Mouse (Mus musculus) left cerebral cortex, postnatal 4 days (tissue): ENCODE results near the gene Spaca6. TPM values are rescaled to one million over a fixed set of nuclear protein-coding genes. Genes with fewer than 3 reads are reported as not detected.
A peak's percentile ranks its signal among the peaks of the same experiment; 100 is the strongest.

Experiments used
- DNase-seq: peaks from one replicate; pipeline ENCODE4 v3.0.0-alpha.2; 2022
- intact Hi-C: fragments of 180-260 bp; cut with DNase I; formaldehyde crosslinking; loops from one replicate; pipeline ENCODE4 v1.15.1; 2025
- total RNA-seq, 2 experiments: library from RNA; stranded (reverse); gene quantifications; 2 replicates each; pipeline ENCODE4 v1.2.3; 2021

Spaca6 gene
- 10 to 100 TPM; 87.5 to 99.7 TPM for total RNA-seq

DNA sequence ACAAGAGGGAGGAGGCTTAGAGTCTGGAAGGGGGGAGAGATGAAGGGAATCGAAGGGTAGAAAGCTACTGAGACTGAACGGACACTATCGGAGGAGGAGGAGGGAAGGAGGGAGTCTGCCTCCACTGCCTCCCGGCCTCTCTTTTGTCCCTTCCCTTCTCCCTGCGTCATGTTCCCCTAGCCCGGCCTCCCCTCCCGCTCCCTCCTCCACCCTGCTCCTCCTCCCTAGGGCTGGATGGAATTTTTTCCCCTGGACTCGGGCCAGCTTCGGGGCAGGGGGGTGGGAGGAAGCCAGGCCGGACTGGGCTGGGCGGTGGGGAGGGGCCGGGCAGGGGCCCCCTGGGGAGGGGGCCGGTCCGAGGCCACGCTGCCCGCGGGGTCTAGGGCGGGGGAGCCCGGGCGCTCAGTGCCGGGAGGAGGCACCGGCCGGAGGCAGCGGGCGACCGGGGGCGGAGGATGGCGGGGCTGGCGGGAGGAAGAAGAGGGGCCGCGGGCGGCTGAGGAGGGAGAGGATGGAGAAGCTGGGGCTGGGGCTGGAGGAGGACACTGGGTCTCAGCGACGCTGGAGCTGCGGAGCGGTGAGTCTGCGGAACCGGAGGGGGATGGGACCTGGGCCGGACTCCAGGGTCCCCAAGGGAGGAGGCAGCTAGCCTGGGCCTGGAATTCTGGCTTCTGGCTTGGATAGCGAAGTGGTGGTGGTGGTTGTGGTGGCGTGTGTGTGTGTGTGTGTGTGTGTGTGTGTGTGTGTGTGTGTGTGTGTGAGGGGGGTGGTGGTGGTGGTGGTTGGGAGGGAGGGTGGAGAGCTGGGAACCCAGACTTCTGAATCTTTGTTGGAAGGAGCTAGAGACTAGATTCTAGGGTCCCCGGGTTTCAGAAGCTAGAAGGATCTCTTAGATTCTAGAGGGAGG is at the start of gene Spaca6:
Spaca6 (plus strand) TSS at position 408 of the 907 bp plus-strand sequence.
- DNase-seq = peak; percentile 96
- intact Hi-C loops = no loop called here

DNA sequence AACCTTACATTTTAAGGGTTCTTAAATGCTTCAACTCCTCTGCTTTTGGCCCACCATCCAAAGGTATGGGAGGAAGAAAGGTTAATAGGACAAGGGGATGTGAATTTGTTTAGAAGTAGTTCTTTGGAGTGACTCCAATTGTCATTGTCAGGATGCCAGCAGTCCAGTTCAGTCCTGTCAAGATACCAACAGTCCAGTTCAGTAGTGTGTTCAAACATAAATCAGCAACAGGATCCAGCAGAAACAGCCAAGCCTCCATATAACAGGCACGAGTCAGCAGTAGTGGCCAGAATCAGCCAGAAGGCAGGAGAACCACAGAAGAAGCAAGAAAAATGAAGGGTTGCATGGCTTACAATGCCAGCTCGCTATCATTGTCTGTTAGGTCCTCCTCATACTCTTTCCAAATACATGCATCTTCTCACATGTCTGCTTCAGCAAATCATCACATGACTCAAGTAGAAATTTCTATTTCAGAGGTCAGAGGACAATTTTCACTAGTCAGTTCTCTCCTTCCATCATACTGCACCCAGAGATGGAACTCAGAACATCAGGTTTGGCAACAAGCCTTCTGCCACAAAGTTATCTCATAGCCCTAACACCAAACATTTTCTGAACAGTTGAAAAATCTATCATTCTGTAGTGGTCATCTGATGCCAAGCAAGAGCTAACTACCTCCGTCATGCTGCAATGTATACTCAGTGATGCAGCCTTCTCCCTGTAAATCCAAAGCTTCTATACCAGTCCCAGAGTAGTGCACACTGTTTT is 35.9 kb upstream of the Spaca6 start:
- intact Hi-C loops = no loop called here
- no peak for DNase-seq

DNA sequence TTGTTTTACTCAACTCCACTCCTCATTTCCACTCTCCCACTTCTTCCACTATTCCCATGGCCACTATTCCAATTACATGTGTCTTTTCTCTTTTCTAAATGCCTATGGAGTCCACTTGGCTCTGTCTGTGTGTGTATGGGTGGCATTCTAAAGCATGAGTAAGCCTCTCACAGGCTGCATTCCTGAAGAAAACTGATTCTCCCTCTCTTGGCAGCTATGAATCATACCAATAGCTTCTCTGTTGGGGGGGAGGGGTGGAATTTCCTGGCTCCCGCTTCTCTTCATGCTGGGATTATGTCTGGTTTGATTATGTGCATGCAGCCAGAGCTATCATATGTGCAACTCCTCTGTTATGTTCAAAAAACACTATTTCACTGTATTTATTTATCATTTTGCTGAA is 34.4 kb upstream of the Spaca6 start:
- DNase-seq = peak; percentile 46
- intact Hi-C loops = no loop called here

DNA sequence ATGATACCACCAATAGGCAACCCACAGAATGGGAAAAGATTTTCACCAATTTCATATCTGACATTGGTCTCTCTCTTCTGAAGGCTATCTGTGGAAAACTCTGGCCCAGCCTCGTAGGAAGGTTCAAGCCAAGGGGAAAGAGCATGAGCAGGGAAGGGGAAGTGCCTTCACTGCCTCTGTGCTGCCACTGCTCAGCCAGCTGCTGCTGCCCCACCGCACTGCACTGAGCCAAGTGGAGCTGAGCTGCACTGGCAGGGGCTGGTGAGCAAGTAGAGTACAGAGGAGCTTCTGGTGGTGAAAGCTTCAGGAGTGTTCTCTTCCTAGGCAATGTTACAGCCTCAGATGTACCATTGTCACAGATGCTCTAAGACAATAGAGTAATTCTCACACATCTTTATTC is 31.4 kb upstream of the Spaca6 start:
- no peak for DNase-seq
- intact Hi-C loops = no loop called here

DNA sequence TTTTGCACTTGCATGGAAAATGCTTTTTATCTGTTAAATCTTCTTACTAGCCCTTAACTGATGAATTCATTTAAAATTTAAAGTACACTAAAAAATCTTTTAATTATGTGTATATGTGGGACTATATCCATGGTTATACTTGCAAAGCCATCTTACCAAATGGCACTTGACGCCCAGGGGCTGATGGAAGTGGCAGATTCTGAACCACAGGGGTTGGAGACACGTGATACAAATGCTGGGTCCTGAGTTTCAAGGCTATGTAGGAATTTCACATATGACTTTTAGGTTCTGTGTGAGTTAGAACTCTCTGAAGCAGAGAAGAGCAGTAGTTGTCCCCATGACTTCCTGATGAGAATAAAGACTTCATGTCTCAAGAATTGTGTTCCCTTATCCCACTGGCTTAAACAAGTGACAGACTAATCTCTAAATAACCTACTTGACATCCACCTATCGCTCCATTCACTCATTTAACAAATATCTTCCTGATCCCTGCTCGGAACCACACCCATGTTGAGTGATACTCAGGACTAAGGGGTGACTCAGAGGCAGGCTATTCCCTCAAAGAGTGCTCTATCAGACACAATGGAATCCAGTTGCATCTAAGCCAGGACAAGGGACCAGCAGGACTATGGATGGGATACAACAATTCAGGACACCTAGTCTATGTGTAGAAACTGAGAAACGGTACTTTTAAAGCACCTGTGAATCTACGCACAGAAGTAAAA is 3.2 kb upstream of the Spaca6 start:
- DNase-seq = no peak
- intact Hi-C loops = no loop called here

DNA sequence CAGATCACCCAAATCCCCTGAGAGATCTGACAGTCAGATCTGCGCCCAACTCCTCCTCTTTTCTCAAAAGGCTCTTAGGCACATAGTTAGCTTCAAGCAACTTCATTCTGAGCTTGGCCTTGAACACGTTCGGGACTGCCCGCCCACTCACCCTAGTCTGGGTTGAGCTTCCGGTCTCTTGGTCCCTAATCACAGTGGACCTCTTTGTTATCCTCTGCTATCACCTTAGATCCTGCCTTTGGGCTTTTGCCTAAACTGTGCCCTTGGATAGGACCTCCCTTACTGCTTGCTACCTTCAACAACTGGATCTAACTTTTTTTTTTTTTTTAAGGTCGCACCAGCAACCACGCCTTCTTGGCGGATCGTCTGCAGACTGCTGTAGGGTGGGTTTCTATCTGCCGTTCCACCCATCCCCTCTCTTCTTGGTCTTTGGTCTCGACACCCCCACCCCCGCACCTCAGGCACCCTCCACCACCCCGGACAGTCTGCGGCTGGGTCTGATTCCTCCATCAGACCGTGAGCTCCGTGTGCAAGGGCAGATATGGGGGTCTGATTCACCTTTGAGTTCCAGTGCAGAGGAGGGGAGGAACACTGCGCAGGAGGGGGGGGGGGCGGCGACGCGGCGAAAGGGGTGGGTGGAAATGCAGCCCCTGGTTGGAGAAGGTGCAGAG is 902 bp upstream of the Spaca6 start:
- intact Hi-C loops = no loop called here
- DNase-seq = peak; percentile 36

DNA sequence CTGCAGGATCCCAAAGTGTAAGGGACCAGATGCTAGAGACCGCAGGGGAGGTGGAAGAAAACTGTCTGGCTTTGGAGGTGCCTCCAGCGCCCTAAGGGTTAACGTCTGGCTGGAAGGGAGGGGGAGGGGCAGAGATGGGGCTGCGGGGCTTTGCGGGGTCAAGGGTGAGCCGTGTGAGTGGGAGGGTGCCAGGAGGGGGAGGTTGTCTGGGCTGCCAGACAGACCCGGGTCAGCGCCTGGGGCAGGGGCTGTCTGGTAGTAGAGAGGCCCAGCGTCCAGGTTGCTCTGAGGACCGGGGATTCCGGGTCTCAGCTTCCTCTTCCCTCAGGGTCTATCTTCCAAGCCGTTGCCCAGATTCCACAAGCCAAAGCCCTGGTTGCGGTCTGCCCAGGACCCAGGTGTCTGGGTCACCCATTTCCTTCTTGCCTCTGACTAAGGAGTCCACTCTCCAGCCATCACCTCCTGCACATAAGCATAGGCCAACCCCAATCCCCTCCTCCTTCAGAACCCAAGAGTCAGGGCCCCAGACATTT is 766 bp downstream of the Spaca6 start:
- peak; percentile 82 for DNase-seq
- intact Hi-C loops = no loop called here

DNA sequence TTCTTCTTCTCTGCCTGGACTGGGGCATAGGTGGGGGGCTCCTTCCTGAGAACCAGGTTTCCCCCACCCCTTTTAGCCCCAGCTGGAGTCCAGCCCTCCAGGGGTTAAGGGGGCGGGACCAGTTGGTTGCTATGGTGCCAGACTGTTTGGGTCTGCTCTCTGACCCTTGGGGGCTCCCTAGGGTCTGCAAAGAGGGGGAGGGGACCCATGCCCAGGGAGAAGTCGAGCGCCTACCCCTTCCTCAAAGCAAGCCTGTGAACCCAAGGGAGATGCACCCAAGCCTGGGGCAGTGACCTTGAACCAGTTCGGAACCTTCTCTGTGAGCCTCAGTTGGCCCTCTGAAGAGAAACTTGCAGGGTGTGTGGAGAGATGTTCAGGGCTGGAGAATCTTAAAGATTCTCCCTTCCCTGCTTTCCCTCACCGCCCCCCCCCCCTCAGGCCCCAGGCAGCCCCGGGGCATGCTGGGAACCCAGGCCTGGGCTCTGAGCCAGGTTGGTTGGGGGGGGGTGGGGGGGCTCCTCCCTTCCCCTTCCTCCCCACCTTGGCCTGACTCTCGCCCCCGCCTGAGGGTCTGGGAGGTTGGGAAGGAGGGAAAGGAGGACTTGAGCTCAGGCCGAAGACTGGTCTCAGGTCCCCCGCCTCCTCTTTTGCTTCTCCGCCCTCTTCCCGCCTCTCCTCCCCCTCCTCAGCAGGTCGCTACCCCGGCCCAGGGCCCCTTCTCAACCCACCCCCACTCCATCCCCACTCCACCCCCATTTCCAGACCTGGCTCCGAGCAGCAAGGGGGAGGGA is 1.4 kb downstream of the Spaca6 start:
- intact Hi-C loops = no loop called here
- DNase-seq = peak; percentile 80

DNA sequence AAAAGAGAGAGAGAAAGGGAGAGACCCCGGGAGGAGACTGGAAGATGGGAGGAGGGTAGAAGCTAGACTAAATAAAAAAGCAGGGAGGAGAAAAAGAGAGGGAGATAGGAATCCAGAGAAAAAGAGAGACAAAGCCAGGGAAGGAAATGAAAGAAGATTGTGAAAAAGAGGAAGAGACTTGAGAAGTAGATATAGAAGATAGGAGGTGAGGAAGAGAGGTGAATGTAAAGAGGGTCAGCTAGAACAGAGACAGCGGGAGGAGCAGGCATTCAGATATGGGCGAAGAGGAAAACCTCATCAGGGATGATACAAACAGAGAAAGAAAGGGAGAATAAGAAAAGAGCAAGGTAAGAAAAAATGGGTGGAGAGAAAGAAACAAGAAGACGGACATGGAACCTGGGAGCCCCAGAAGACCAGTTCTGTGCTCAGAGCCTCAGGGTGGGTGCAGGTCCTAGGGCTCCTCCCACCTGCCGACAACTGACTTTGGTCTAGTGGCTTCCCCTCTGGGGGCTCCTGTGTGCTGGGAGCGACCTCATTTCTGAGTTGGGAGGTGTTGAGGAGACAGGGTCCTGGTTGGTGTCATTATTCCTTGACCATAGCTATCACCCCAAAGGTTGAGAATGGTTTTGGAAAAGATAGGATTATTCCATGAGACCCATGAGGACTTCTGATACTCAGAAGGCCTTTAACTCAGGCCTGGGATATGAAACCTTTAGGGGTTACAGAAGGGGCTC is 2.3 kb downstream of the Spaca6 start:
- peak; percentile 18 for DNase-seq
- intact Hi-C loops = no loop called here

DNA sequence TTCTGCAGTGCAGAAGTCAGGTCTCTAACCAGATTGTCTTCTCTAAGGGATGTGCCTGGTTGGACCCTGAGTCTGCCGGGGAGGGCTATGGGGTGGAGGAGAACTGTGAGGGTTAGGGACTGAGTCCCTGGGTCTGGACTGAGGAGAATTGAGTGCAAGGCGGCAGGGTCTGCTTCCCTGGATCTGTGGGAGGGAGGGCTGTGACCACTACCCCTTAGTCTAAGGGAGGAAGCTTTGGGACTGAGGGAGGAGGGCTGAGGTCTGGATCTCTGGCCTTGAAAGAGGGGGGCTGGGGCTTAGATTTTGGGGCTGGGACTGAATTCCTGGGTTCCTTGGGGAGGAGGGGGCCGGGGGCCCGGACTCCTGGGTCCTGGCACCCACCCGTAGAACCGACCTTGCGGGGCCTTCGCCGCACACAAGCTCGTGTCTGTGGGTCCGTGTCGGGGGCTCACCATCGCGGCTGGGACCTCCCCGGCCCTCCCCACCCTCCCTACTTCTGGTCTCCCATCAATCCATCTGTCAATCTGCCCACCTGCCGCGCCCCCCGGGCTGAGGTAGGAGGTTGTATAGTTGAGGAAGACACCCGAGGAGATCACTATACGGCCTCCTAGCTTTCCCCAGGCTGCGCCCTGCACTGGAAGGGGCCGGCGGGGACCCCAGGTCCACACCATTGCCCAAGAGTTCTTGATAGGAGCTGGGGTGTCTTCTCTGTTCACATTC is 3.0 kb downstream of the Spaca6 start:
- intact Hi-C loops = no loop called here
- peak; percentile 12 for DNase-seq

DNA sequence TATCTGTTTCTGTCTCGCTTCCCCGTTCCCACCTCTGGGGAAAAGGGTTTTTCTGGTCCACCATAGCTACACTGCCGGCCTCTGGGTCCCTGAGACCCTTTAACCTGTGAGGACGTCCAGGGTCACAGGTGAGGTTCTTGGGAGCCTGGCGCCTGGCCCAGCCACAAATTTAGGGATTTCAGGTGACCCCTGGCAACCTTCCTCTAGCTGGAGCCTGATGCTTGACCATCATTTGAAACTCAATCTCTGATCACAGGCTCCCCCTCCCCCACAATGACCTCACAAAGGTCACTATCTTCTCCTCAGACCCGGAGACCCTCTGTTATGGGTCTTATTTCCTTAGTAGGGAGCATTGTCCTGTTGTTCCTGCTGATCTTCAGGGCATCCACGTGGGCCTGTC is 3.8 kb downstream of the Spaca6 start:
- DNase-seq = no peak
- intact Hi-C loops = no loop called here

DNA sequence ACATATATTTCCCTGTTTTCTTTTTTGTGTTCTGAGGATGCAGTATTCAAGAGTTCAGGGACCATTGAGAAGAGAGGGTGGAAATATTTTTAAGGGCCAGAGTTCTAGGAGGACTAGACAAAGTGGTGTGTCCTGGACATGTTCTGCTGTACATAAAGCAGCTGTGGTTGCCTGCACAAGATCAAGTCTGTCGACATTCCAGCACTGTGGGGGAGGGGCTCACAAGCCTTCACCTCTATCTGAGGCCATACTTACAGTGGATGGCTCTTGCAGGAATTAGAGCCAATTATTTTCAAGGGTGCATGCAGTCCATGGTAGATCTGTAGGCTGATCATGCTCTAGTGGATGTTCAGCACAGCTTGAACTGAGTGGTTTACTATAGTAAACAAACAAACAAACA is 7.9 kb downstream of the Spaca6 start:
- DNase-seq = no peak
- intact Hi-C loops = no loop called here

DNA sequence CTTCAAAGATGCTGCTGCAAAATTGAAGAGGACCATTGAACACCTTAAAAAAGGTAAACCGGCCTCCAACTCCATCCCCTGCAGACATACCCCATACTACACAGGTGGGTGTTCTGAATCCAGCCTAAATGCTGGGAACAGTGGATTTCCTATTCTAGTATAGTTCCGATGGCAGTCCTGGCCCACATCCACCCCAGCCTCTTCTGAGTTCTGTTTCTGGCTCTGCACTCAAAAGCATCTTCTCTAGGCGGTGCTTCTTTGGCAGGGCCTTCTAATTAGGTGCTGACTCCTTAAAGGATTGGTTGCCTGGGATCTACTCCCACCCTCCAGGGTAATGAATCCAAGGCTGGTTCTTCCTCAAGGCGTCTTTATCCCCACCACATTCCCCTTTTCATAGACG is 9.1 kb downstream of the Spaca6 start:
- intact Hi-C loops = no loop called here

DNA sequence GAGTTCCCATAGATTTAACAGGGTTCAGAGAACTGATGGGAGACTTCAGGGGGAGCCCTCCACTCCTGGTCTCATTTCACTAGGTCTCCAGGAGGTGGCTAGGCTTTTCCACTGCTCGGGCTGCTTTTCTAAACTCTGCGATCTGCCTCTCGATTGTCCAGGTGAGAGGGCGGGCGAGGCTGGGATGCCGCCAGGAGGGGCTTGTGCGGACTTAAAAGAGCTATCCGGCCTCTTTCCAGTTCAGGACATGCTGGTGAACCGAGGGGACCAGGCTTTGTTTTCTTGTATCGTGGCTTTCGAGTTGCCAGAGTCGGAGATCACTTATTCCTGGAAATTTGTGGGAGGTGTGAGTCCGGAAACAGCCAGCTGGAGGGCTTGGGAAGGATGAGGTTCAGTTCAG is 10.5 kb downstream of the Spaca6 start:
- intact Hi-C loops = no loop called here
- no peak for DNase-seq

More for the DNA sequence above, 9.1 kb downstream of the Spaca6 start:
- DNase-seq = no peak

DNA sequence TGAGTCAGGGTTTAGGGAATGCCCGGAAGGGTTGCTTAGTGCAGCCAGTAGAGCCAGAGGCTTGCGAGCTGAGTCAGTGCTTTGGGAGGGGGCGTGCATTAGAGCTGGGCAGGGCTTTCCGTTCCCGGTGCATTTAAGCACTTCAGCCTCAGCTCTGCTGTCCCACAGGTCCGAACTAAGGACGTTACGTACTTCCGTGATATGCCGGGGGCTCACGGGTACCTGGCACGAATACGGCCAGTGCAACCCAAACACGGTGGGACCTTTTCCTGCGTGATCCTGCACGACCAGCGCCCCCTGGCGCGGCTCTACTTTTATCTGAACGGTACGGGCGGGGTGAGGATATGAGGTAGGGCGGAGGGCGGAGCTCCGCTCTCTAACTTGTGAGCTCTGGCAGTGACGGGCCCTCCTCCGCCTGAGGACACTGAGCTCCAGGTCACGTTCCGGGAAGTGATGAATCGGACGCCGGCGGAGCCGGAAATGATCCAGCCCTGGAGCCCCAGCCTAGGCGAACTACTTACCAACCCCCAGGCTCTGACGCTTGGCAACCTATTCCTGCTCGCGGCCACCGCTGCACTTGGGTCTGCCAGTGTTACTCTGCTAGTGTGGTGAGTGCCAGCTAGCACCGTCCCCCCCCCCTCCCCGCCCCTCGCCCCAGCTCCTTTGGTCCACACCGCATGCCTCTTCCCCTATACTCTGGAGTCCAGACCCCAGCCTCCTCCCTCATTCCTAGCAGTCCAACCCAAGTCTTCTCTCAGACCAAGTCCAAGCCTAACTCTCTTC is 11.2 kb downstream of the Spaca6 start:
- intact Hi-C loops = no loop called here
- DNase-seq = peak; percentile 95

DNA sequence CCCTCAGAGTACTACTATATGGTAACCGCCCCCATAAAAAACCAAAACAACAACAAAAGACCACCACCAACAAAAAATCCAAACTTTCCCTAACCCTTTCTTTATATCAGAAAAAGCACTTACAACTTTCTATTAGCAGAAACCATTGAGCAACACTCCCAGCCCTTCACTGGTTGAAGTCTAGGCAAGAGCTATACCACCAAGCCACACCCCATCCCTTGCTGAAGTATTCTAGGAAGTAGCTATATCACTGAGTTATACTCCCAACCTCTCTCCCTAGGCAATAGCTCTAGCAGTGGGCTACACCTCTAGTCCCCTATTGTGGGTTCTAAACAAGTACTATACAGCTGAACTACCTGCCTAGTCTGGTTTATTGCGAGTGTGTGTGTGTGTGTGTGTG is 12.3 kb downstream of the Spaca6 start:
- intact Hi-C loops = no loop called here
- DNase-seq = no peak

DNA sequence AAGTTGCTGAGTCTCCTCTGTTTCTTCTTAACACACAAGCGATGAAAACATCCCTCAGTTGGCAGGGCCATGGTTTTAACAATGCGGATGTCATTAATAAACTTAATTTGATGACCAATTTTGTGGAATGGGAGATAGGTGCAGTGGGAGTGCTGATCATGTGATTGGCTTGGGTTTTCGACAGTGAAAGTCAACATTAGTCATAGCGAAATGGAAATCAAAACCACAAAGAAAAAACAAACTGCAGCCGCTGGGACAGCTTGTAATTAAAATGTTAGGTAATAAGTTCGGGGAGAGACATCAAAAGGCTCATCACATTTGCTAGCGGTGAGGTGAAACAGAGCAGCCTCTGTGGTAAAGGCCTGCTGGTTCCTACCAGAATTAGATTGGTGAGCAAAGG is 13.8 kb downstream of the Spaca6 start:
- intact Hi-C loops = no loop called here
- no peak for DNase-seq
